Mouse (Mus musculus): ENCODE data around the gene Dbi.

The Dbi gene

GRCm38 (mm10) chr1:120122634-120123383 lies 1.9 kb upstream of the Dbi start:
- no peak for ATAC-seq (ENCODE audit: insufficient number of reproducible peaks, low FRiP score, low TSS enrichment)

GRCm38 (mm10) chr1:120121930-120122530 lies 1.2 kb upstream of the Dbi start:
- no peak for ATAC-seq (ENCODE audit: insufficient number of reproducible peaks, low FRiP score, low TSS enrichment)

GRCm38 (mm10) chr1:120120141-120120968 lies 523 bp downstream of the Dbi start:
- peak; percentile 15 for ATAC-seq (ENCODE audit: insufficient number of reproducible peaks, low FRiP score, low TSS enrichment)

- ATAC-seq (ENCODE audit: insufficient number of reproducible peaks, low FRiP score, low TSS enrichment) = no peak
Measured at GRCm38 (mm10) chr1:120119389-120119788, 1.5 kb downstream of the Dbi start.

GRCm38 (mm10) chr1:120118854-120119253 lies 2.0 kb downstream of the Dbi start:
- no peak for ATAC-seq (ENCODE audit: insufficient number of reproducible peaks, low FRiP score, low TSS enrichment)

- ATAC-seq (ENCODE audit: insufficient number of reproducible peaks, low FRiP score, low TSS enrichment) = no peak
Measured at GRCm38 (mm10) chr1:120116106-120116505, 4.8 kb downstream of the Dbi start.

- ATAC-seq (ENCODE audit: insufficient number of reproducible peaks, low FRiP score, low TSS enrichment) = peak; percentile 71
Measured at GRCm38 (mm10) chr1:120115671-120116081, 5.2 kb downstream of the Dbi start.

- no peak for ATAC-seq (ENCODE audit: insufficient number of reproducible peaks, low FRiP score, low TSS enrichment)
Measured at GRCm38 (mm10) chr1:120112251-120113187, 8.4 kb downstream of the Dbi start.

GRCm38 (mm10) chr1:120111766-120112165 lies 9.1 kb downstream of the Dbi start:
- no peak for ATAC-seq (ENCODE audit: insufficient number of reproducible peaks, low FRiP score, low TSS enrichment)

- no peak for ATAC-seq (ENCODE audit: insufficient number of reproducible peaks, low FRiP score, low TSS enrichment)
Measured at GRCm38 (mm10) chr1:120109741-120110432, 11.0 kb downstream of the Dbi start.

- no peak for ATAC-seq (ENCODE audit: insufficient number of reproducible peaks, low FRiP score, low TSS enrichment)
Measured at GRCm38 (mm10) chr1:120105556-120105959, 15.3 kb downstream of the Dbi start.

GRCm38 (mm10) chr1:120101227-120101609 lies 19.7 kb downstream of the Dbi start:
- ATAC-seq (ENCODE audit: insufficient number of reproducible peaks, low FRiP score, low TSS enrichment) = no peak

GRCm38 (mm10) chr1:120100456-120101226 lies 20.2 kb downstream of the Dbi start:
- no peak for ATAC-seq (ENCODE audit: insufficient number of reproducible peaks, low FRiP score, low TSS enrichment)

GRCm38 (mm10) chr1:120099483-120099882 lies 21.4 kb downstream of the Dbi start:
- ATAC-seq (ENCODE audit: insufficient number of reproducible peaks, low FRiP score, low TSS enrichment) = no peak

- ATAC-seq (ENCODE audit: insufficient number of reproducible peaks, low FRiP score, low TSS enrichment) = no peak
Measured at GRCm38 (mm10) chr1:120098327-120098726, 22.6 kb downstream of the Dbi start.

GRCm38 (mm10) chr1:120094920-120095319 lies 26.0 kb downstream of the Dbi start:
- ATAC-seq (ENCODE audit: insufficient number of reproducible peaks, low FRiP score, low TSS enrichment) = no peak

GRCm38 (mm10) chr1:120093482-120094134 lies 27.3 kb downstream of the Dbi start:
- peak; percentile 76 for ATAC-seq (ENCODE audit: insufficient number of reproducible peaks, low FRiP score, low TSS enrichment)

GRCm38 (mm10) chr1:120090880-120091570 lies 29.9 kb downstream of the Dbi start:
- ATAC-seq (ENCODE audit: insufficient number of reproducible peaks, low FRiP score, low TSS enrichment) = no peak
